In genomic region chr9:14277365-14277991, GRCm38 (mm10) we compare ENCODE assay signal across 8 mouse cellular contexts. TPM values are rescaled to one million over a fixed set of nuclear protein-coding genes. Genes with fewer than 3 reads are reported as not detected.
A peak's percentile ranks its signal among the peaks of the same experiment; 100 is the strongest.
DNase-seq lines count a peak whose midpoint lies in the region; ATAC-seq and TF ChIP-seq lines count a peak whose summit lies in the region.

No protein-coding gene starts in this region.

- no peak for ATAC-seq in heart, postnatal 0 days (ENCODE audit: insufficient read depth, low read depth)
- no peak for ATAC-seq in limb, embryonic 15.5 days (ENCODE audit: insufficient number of reproducible peaks, low FRiP score, low TSS enrichment, low read depth)
- ATAC-seq in megakaryocyte progenitor cell, adult 5-6 weeks (replicated peaks; ENCODE audit: poor library complexity) = no peak

- peak overlapping the region; percentile 94 for H3K27ac ChIP-seq in left cerebral cortex, adult 2 months
- peak overlapping the region; percentile 93; the same call in 1 of the 2 replicates for H3K27ac ChIP-seq in heart, postnatal 0 days (ENCODE audit: low read depth)
- H3K27ac ChIP-seq in limb, embryonic 15.5 days = peak overlapping the region; percentile 97

- H3K4me2 ChIP-seq in heart, postnatal 0 days (ENCODE audit: low read depth, low read length) = peak overlapping the region; percentile 90
- peak overlapping the region; percentile 46 for H3K4me2 ChIP-seq in limb, embryonic 15.5 days

- no peaks in the 10 kb centered on the region for H3K9me3 ChIP-seq in heart, postnatal 0 days (replicated peaks; ENCODE audit: control insufficient read depth, low read length)
- H3K9me3 ChIP-seq in limb, embryonic 15.5 days = no peaks in the 10 kb centered on the region

- no peaks in the 10 kb centered on the region for H3K36me3 ChIP-seq in heart, postnatal 0 days (replicated peaks; ENCODE audit: control insufficient read depth, insufficient read depth, low read length)
- no peaks in the 10 kb centered on the region for H3K36me3 ChIP-seq in limb, embryonic 15.5 days

- peak overlapping the region; percentile 71; the same call in 1 of the 2 replicates for H3K9ac ChIP-seq in heart, postnatal 0 days (replicated peaks; ENCODE audit: low read depth, low read length)
- H3K9ac ChIP-seq in limb, embryonic 15.5 days = 0 out of 2 replicates have a peak overlapping the region, but pooled peaks have one; percentile 23

- no peak; the same call in none of the 2 replicates for TF ChIP-seq CTCF in left cerebral cortex, adult 2 months (IDR thresholded peaks at IDR 0.05)
- no peak for TF ChIP-seq CTCF in heart, postnatal 0 days (IDR thresholded peaks at IDR 0.05; ENCODE audit: low read depth)

- DNase-seq in left cerebral cortex, adult 2 months (ENCODE audit: extremely low spot score in 1 of 2, low spot score in 2 of 2) = no peak
- no peak for DNase-seq in left cerebral cortex, adult 8-10 months (ENCODE audit: low spot score in 2 of 2)
- DNase-seq in embryo, embryonic 10 days (ENCODE audit: low spot score) = peak; percentile 76
- DNase-seq in heart, postnatal 0 days (ENCODE audit: low spot score) = no peak
- DNase-seq in retina, embryonic 14.5 days (ENCODE audit: low spot score) = peak; percentile 65
- DNase-seq in B cell, adult 2 months = no peak

- TF ChIP-seq EP300 in heart, postnatal 0 days (IDR thresholded peaks at IDR 0.05; ENCODE audit: low read depth) = no peak

- H3K4me1 ChIP-seq in heart, postnatal 0 days (ENCODE audit: control insufficient read depth, insufficient read depth) = 0 out of 2 replicates have a peak, but pooled peaks cover 6% of the 10 kb centered on the region
- H3K4me1 ChIP-seq in limb, embryonic 15.5 days = peaks cover 11% of the 10 kb centered on the region

- WGBS in heart, postnatal 0 days = 4% methylated on average over 7 of the region's 7 CpGs
- 0% methylated on average over 7 of the region's 7 CpGs for WGBS in limb, embryonic 15.5 days

- no peaks in the 10 kb centered on the region for H3K27me3 ChIP-seq in heart, postnatal 0 days (ENCODE audit: control insufficient read depth, insufficient read depth, low read length)
- no peaks in the 10 kb centered on the region for H3K27me3 ChIP-seq in limb, embryonic 15.5 days

- H3K4me3 ChIP-seq in left cerebral cortex, adult 2 months = peak overlapping the region; percentile 80
- H3K4me3 ChIP-seq in heart, postnatal 0 days (ENCODE audit: low read depth, low read length) = peak overlapping the region; percentile 84
- peak overlapping the region; percentile 98 for H3K4me3 ChIP-seq in limb, embryonic 15.5 days

- intact Hi-C loops in left cerebral cortex, adult 2 months (cut with DNase I) = loop anchor here (2.0 to 5.0 kb wide), 5 partner anchors 103 to 389 kb away; partner anchors contain the start of gene Endod1

RNA-seq across cellular contexts. Expression of gene Sesn3, which starts 2.6 kb away (rescaled TPM):
- 100 to 1,000 TPM; 111 to 118 TPM for total RNA-seq in left cerebral cortex, adult 2 months (2021)
- total RNA-seq in left cerebral cortex, adult 8-10 months (2022) = 100 to 1,000 TPM; 118 to 153 (median 137) TPM
- total RNA-seq in heart, postnatal 0 days (2014; rRNA removed; ENCODE audit: low replicate concordance) = 8.1 and 17.0 TPM in 2 replicates
- polyA plus RNA-seq in heart, postnatal 0 days (2015; fragmentation: Nextera tagmentation; extraction: Ambion mirVana) = 5.7 and 6.8 TPM in 2 replicates
- 15.5 and 18.2 TPM in 2 replicates for polyA plus RNA-seq in limb, embryonic 15.5 days (2015; fragmentation: Nextera tagmentation; extraction: Ambion mirVana)
- total RNA-seq in megakaryocyte progenitor cell, adult 5-6 weeks (2015) = 6.1 and 7.5 TPM in 2 replicates
- total RNA-seq in megakaryocyte progenitor cell, adult 5-6 weeks (2017) = 4.5 and 5.6 TPM in 2 replicates

Comparison
In these comparisons a context has a peak if more than half of its experiments do, and no peak if none do; other contexts are left out.
1. DNase-seq: peak in embryo, embryonic 10 days (single experiment) and retina, embryonic 14.5 days (single experiment); none in left cerebral cortex, adult 2 months (0 of 2), left cerebral cortex, adult 8-10 months (0 of 2), heart, postnatal 0 days (single experiment) and B cell, adult 2 months (0 of 2).
2. Peak in every context shown above with its lines, with median percentiles within 50 percentile points of each other: H3K27ac ChIP-seq and H3K4me3 ChIP-seq.